Mouse (Mus musculus) forebrain, embryonic 15.5 days (tissue): ENCODE results near the gene Mpzl3. TPM values are rescaled to one million over a fixed set of nuclear protein-coding genes. Genes with fewer than 3 reads are reported as not detected.

Experiments used
- polyA plus RNA-seq: library from polyadenylated mRNA; unstranded; fragments of >200 nt; fragmentation: Nextera tagmentation; extraction: Ambion mirVana; gene quantifications from 2 replicates; pipeline ENCODE4 v1.2.1, GENCODE M21; 2015

Gene Mpzl3
- polyA plus RNA-seq, 1 experiment from 2014 or later, result 1.1 TPM

Other genes starting within 250 kb of the Mpzl3 start
- gene Kmt2a, start 173.9 kb upstream of the Mpzl3 start, polyA plus RNA-seq, result 30.3 and 31.6 TPM in 2 replicates
- gene Atp5l, start 134.4 kb upstream of the Mpzl3 start, polyA plus RNA-seq, result 730 and 763 TPM in 2 replicates
- gene Ube4a, start 89.6 kb upstream of the Mpzl3 start, polyA plus RNA-seq, result 37.0 and 39.0 TPM in 2 replicates
- not detected in 2 replicates for gene Cd3g, start 74.8 kb upstream of the Mpzl3 start, polyA plus RNA-seq
- not detected in 2 replicates for gene Cd3d, start 73.4 kb upstream of the Mpzl3 start, polyA plus RNA-seq
- not detected in 2 replicates for gene Cd3e, start 45.6 kb upstream of the Mpzl3 start, polyA plus RNA-seq
- gene Mpzl2, start 15.4 kb upstream of the Mpzl3 start, polyA plus RNA-seq, result 0.34 and 0.63 TPM in 2 replicates
- 0.45 TPM in 1 of 2 replicates, not detected in the other for gene Jaml, start 24.0 kb downstream of the Mpzl3 start, polyA plus RNA-seq
- gene Scn2b, start 62.6 kb downstream of the Mpzl3 start, polyA plus RNA-seq, result 5.3 and 5.7 TPM in 2 replicates
- gene Scn4b, start 83.2 kb downstream of the Mpzl3 start, polyA plus RNA-seq, result 0.10 and 0.34 TPM in 2 replicates
- 0.10 TPM in 1 of 2 replicates, not detected in the other for gene BC049352, start 126.8 kb downstream of the Mpzl3 start, polyA plus RNA-seq
- gene Tmprss4, start 148.9 kb downstream of the Mpzl3 start, polyA plus RNA-seq, result not detected in 2 replicates
- gene Il10ra, start 214.0 kb downstream of the Mpzl3 start, polyA plus RNA-seq, result 0.42 and 0.49 TPM in 2 replicates